ENCODE assay signal across 25 mouse cellular contexts in the genomic region with DNA sequence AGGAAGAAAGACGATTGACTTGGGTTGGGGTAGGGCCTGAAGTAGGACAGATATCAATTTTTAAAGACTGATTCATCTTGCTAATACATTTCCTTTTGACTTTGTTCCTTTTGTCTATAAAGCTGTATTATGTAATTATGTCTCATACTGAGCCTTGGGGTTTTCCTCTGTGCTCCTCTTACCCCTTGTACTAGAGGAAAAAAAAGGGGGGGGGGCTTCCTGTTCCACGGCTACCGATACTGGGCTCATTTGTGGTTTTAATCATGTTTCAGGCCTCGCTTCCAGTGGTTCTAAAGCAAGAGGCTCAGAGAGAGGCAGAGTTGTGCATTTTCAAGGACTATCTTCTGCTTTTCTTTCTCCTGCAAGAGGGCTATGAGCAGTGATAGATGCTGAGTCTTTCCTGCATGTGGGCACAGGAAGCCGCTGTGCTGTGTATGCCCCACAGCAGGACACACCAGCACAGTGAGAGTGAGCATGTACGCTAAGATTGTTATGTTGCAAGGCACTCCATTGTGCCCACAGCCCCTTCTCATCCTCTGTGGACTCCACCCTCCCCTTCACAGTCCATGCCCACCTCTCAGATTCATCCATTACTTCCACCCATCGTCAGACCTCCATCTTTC. TPM values are rescaled to one million over a fixed set of nuclear protein-coding genes. Genes with fewer than 3 reads are reported as not detected.
DNase-seq lines count a peak whose midpoint lies in the region; ATAC-seq lines count a peak whose summit lies in the region.
"Had no signal": no experiment of that assay in that cellular context is flagged by ENCODE, and none has a peak within 500 bp of the region (broad histone marks: within the 10 kb centered on the region; RNA-seq: fewer than 3 reads in every experiment).

No protein-coding gene starts in this region.

- no peak for ATAC-seq in hindbrain, embryonic 13.5 days (ENCODE audit: low FRiP score)
- no peak; the same call in 1 of the 2 replicates for ATAC-seq in midbrain, embryonic 15.5 days (replicated peaks)
- no peak for ATAC-seq in midbrain, embryonic 11.5 days (ENCODE audit: low FRiP score)
- peak; percentile 58 to 73 for ATAC-seq in hematopoietic stem cell, adult 5-6 weeks (replicated peaks in 1 of 2; ENCODE audit: insufficient read depth in 1 of 2, low FRiP score in 2 of 2, low TSS enrichment in 1 of 2, low read depth in 1 of 2, poor library complexity in 2 of 2, severe bottlenecking in 2 of 2)

- H3K4me2 ChIP-seq in hindbrain, embryonic 13.5 days, result no peak overlapping the region
- H3K4me2 ChIP-seq in midbrain, embryonic 15.5 days, result no peak overlapping the region
- H3K4me2 ChIP-seq in midbrain, embryonic 11.5 days, result no peak overlapping the region

- peak overlapping the region; percentile 46; the same call in 1 of the 2 replicates for H3K27ac ChIP-seq in hindbrain, embryonic 13.5 days
- H3K27ac ChIP-seq in hindbrain, embryonic 10.5 days, result no peak overlapping the region
- H3K27ac ChIP-seq in midbrain, embryonic 15.5 days, result 0 out of 2 replicates have a peak overlapping the region, but pooled peaks have one; percentile 0
- no peak overlapping the region for H3K27ac ChIP-seq in midbrain, embryonic 11.5 days (ENCODE audit: low read depth, low read length)
- H3K27ac ChIP-seq: embryonic facial prominence, embryonic 10.5 days; heart, adult 2 months; kidney, postnatal 0 days had no signal

- no peak overlapping the region for H3K9ac ChIP-seq in hindbrain, embryonic 13.5 days
- no peak overlapping the region for H3K9ac ChIP-seq in midbrain, embryonic 15.5 days
- no peak overlapping the region for H3K9ac ChIP-seq in midbrain, embryonic 11.5 days (ENCODE audit: low read length)

- no peak overlapping the region for H3K4me3 ChIP-seq in hindbrain, embryonic 13.5 days
- no peak overlapping the region for H3K4me3 ChIP-seq in hindbrain, embryonic 10.5 days
- H3K4me3 ChIP-seq in midbrain, embryonic 15.5 days, result no peak overlapping the region
- H3K4me3 ChIP-seq in midbrain, embryonic 11.5 days (ENCODE audit: low read depth, low read length), result no peak overlapping the region
- H3K4me3 ChIP-seq: embryonic facial prominence, embryonic 10.5 days; heart, adult 2 months had no signal

- no peaks in the 10 kb centered on the region for H3K36me3 ChIP-seq in hindbrain, embryonic 13.5 days
- H3K36me3 ChIP-seq in hindbrain, embryonic 10.5 days, result no peaks in the 10 kb centered on the region
- no peaks in the 10 kb centered on the region for H3K36me3 ChIP-seq in midbrain, embryonic 15.5 days (replicated peaks)
- no peaks in the 10 kb centered on the region for H3K36me3 ChIP-seq in midbrain, embryonic 11.5 days (ENCODE audit: control insufficient read depth, insufficient read depth, low read length)
- H3K36me3 ChIP-seq: embryonic facial prominence, embryonic 10.5 days had no signal

- H3K4me1 ChIP-seq in hindbrain, embryonic 13.5 days (replicated peaks), result peaks cover 30% of the 10 kb centered on the region
- H3K4me1 ChIP-seq in hindbrain, embryonic 10.5 days (replicated peaks), result 0 out of 2 replicates have a peak, but pooled peaks cover 5% of the 10 kb centered on the region
- peaks cover 17% of the 10 kb centered on the region for H3K4me1 ChIP-seq in midbrain, embryonic 15.5 days
- no peaks in the 10 kb centered on the region for H3K4me1 ChIP-seq in midbrain, embryonic 11.5 days (ENCODE audit: control insufficient read depth, insufficient read depth, low read length)

- H3K9me3 ChIP-seq in hindbrain, embryonic 13.5 days, result no peaks in the 10 kb centered on the region
- H3K9me3 ChIP-seq in hindbrain, embryonic 10.5 days, result no peaks in the 10 kb centered on the region
- H3K9me3 ChIP-seq in midbrain, embryonic 15.5 days, result no peaks in the 10 kb centered on the region
- H3K9me3 ChIP-seq in midbrain, embryonic 11.5 days (ENCODE audit: control insufficient read depth, low read length), result no peaks in the 10 kb centered on the region
- H3K9me3 ChIP-seq: embryonic facial prominence, embryonic 10.5 days had no signal

- WGBS in hindbrain, embryonic 13.5 days, result 86% methylated on average over 7 of the region's 7 CpGs
- WGBS in hindbrain, embryonic 10.5 days, result 87% methylated on average over 7 of the region's 7 CpGs
- WGBS in midbrain, embryonic 15.5 days, result 81% methylated on average over 7 of the region's 7 CpGs
- WGBS in midbrain, embryonic 11.5 days, result 84% methylated on average over 7 of the region's 7 CpGs

- H3K27me3 ChIP-seq in hindbrain, embryonic 13.5 days, result no peaks in the 10 kb centered on the region
- no peaks in the 10 kb centered on the region for H3K27me3 ChIP-seq in hindbrain, embryonic 10.5 days (ENCODE audit: insufficient read depth, poor library complexity, severe bottlenecking)
- no peaks in the 10 kb centered on the region for H3K27me3 ChIP-seq in midbrain, embryonic 15.5 days (replicated peaks)
- H3K27me3 ChIP-seq in midbrain, embryonic 11.5 days (ENCODE audit: control insufficient read depth, insufficient read depth, low read length), result no peaks in the 10 kb centered on the region

- DNase-seq in hindbrain, embryonic 10.5 days (ENCODE audit: low spot score), result no peak
- no peak for DNase-seq in midbrain, embryonic 11.5 days (ENCODE audit: low spot score, missing footprints)
- peak; percentile 32 for DNase-seq in naive thymus-derived CD4-positive, alpha-beta T cell, adult 2 months (ENCODE audit: low read depth)
- no peak for DNase-seq in frontal cortex, postnatal 36 days (ENCODE audit: low spot score in 2 of 2)
- no peak for DNase-seq in cerebellum, adult 9-10 months
- DNase-seq: cerebellum, postnatal 36 days; gastrocnemius, postnatal 14 days; heart, adult 2 months; heart, postnatal 36 days; kidney, adult 11 months; lung, adult 18-20 months; retina, postnatal 1 day; thymus, postnatal 14 days had no signal

RNA-seq across cellular contexts. Expression of gene Gm21954, which starts 33.1 kb away (rescaled TPM):
- not detected in 2 replicates for polyA plus RNA-seq in hindbrain, embryonic 13.5 days (2015; fragmentation: Nextera tagmentation; extraction: Ambion mirVana)
- not detected in 2 replicates for polyA plus RNA-seq in hindbrain, embryonic 10.5 days (2016; fragmentation: Nextera tagmentation; extraction: Ambion mirVana)
- not detected in 2 replicates for polyA plus RNA-seq in midbrain, embryonic 15.5 days (2015; fragmentation: Nextera tagmentation; extraction: Ambion mirVana)
- not detected in 2 replicates for polyA plus RNA-seq in midbrain, embryonic 11.5 days (2014; fragmentation: Nextera tagmentation; extraction: Ambion mirVana)
- total RNA-seq in hematopoietic stem cell, adult 5-6 weeks (2017), result not detected in 2 replicates
- total RNA-seq: adrenal gland, adult 2 months; gastrocnemius, postnatal 14 days; heart, adult 2 months; heart, postnatal 36 days; layer of hippocampus, adult 18-20 months; left cerebral cortex, postnatal 36 days; liver, adult 2 months had no signal
- polyA plus RNA-seq: adrenal gland, adult 2 months; embryonic facial prominence, embryonic 10.5 days; forebrain, embryonic 11.5 days; frontal cortex, adult 2 months; heart, adult 2 months; heart, embryonic 14.5 days; kidney, postnatal 0 days; liver, adult 2 months had no signal

Comparison
In these comparisons a context has a peak if more than half of its experiments do, and no peak if none do; other contexts are left out.
1. H3K27ac ChIP-seq: peak in hindbrain, embryonic 13.5 days (single experiment) and midbrain, embryonic 15.5 days (single experiment); none in hindbrain, embryonic 10.5 days (single experiment) and midbrain, embryonic 11.5 days (single experiment).
2. ATAC-seq: peak in hematopoietic stem cell, adult 5-6 weeks (2 of 2); none in hindbrain, embryonic 13.5 days (single experiment), midbrain, embryonic 15.5 days (single experiment) and midbrain, embryonic 11.5 days (single experiment).